Mouse (Mus musculus): ENCODE results near the gene Gm11487.
A peak's percentile ranks its signal among the peaks of the same experiment; 100 is the strongest.
"Not testable (repeated sequence)": the region's sequence is repeated elsewhere in the genome, so short reads cannot be mapped to it uniquely, and the experiment has no call there.

The Gm11487 gene

DNA sequence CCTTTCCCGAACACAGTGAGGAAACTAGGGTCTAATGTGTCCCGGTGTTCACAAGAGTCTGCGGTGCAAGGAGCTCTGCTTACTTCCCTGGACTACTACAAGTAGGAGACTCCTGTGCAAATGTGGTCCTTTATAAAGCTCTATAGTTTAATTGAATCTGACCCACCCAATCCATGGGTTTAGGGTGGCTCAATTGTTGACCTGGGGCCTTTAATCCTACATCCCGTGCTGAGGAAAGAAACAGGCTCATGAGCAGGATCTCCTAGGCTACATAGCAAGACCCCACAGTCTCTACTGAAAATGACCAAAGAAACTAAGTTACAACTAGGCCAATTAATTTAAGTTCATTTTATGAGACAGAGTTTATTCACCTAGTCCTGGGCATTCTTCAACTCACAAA, at the start of gene Gm11487:
Gm11487 (minus strand) TSS at position 101 of the 400 bp plus-strand sequence.
- not testable (repeated sequence) for DNase-seq

DNA sequence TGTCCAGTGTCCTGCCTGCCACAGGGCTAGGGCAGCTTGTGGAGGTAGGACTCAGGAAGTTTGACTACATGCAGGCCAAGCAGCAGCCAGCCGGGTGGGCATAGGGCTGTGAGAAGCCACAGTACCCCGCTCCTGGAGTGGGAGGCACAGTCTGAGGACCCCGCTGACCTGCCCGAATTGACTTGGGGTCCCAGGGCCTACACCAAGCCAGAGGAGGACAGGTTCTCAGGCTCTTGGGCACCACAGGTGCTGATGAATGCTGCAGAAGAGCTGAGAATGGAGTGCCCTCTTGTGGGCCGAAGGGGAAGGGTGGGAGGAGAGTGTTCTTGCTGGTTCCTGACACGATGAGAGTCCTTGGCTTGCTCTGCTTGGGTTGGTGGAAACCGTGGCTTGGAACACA, 39.8 kb upstream of the Gm11487 start:
- peak; percentile 37 for DNase-seq

DNA sequence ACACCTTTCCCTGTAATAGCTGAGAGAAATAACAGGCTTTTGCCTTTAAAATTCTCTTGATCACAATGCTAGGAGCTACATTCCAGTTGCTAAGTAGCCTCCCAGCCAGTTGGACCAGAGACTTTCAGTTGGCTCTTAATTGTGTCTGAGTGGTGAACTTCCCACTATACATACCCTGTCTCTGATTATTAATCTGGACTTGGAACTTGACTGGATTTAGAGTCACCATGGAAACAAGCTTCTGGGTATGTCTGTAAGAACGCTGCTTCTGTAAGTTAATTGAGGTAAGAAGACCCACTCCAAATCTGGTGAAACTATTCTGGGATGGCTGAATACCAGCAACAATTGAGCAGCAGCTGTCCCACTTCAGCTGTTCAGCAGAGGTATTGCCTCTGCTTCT, 37.7 kb upstream of the Gm11487 start:
- DNase-seq = no peak

DNA sequence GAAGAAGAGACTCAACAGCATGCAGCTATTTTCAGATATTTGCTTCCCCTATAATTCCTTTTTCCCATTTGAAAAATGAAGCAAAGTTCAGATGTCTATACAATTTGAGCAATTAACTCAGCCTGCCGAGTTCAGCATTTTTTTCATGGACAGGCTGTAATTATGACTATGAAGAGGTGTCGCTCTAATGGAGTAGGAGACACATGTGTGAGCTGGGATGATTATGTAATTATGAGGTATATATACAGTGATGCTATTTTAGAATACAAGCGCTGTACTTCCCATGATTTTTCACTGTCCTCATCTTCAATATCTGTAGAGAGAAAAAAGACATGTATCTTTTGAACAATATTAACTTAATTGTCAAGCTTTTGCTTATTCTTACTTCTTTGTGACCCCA, 21.0 kb upstream of the Gm11487 start:
- DNase-seq = no peak

DNA sequence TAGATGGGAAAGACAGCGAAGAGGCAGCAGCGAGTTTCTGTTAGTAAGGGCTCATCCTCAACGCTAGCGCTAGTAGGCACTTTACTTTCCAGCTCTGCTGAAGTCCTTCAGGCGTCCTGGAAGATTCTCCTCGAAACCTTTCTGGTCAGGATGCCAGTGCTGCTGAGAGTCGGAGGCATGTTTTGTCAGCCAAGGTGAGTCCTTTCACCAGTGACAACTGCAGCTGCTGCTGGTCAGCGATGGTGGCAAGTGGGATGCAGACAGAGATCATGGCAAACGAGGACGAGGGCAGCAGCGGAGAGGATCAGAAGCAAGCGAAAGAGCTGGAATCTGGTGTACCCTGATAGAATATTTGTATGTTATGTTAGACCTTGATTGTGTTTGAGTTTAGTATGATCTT, 18.2 kb upstream of the Gm11487 start:
- no peak for DNase-seq

DNA sequence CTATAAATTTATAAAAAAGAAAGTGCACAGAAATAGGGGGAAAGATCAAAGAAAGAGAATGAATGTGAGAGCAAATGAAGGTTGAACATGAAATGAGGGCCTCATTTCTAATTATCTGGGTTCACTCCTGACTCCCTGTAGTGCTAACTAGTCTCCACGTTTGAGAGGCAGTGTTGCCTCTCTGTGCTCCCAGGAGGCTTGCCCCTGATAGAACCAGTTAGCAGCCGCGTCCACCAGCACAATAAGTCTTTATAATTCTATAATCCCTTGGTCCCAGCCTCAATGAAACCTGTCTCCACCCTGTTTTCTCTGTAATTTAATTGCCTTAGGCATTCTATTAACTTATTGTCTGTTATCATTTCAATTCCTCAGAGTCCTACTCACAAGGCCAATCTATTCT, 38.3 kb downstream of the Gm11487 start:
- DNase-seq = peak; percentile 7
